Mouse (Mus musculus) NIH3T3 (cell line): ENCODE measurements at regions not wholly inside any gene's neighbourhood (a gene's known extent, or its start where the extent isn't known, plus 50 kb on each side); places are given as distances from the start of the nearest gene placed in this dataset.

Experiments
- DNase-seq: peaks from one replicate; pipeline ENCODE4 v3.0.0-alpha.2; 2012; ENCODE audit warnings: low read depth

DNA sequence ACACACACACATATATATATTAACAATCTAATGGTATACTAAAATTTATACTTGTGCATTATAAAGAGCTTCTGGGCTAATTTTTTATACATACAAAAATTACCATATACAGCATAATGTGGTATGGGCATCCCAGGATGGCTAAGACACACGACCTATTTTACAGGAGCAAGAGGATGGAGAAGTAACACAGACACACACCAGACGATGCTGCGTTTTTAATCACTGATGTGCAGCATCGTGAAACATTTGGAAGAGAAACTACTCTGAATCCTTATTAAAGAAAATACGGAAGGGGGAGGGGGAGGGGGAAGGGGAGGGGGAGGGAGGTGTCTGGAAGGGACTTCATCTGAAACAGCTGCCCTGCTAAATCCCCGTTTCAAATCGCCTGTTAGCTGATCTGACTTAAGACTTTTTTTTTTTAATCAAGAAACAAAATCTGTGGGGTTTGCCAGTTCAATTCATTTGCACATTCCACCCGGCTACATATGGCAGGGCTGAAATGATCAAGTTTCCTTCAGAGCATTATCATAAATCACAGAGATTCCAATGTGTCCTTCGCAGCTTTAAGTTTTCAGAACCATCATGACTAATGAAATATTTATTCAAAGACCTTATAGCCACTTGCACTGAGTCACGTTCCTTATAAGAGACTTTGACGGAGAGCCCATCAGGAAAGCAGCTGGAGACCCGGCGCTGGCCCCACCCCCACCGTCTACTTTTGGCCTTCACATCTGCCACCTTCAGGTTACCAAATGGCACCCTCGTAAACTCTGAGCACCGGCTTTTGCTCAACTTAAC lies 89.4 kb upstream of the Rnd3 start:
- peak; percentile 82 for DNase-seq

DNA sequence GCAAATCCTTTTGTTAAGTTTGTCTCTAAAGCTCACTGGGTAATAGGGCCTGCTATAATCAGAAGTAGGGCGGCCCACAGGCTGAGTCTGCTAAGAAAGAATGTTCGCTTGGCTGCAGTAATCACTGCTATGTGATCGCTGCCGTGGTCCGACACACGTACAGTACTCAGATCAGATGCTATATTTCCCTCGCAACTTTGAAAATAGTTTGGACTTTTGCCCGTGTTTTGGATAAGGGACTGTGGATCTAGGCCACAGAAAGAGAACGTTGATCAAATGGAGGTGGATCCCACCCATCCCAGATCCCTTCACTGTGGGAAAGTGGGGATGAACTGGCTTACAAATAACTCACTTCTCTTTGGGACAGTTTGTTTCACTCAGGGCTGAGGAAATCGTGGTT lies 88.5 kb upstream of the Rnd3 start:
- DNase-seq = peak; percentile 52

- DNase-seq = no peak
These were observed 87.9 kb upstream of the Rnd3 start for GRCm38 (mm10) chr2:51236852-51237251.

DNA sequence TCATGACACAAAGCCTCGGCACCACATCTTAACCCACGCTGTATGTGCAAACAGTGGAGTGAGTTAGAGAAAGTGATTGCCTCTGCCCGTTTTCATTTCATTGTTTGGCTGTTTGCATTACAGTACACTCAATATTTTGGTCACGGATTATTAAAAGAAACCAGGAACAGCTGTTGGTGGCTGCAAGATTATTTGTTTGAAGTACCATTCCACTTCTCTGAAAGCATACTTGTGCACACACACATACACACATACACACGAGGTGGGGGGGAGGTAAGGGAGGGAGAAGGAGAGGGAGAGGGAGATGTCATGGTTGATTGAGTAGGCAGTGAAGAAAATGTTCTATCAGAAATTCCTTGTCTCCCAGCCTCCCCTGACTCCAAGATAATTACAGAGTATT lies 85.5 kb upstream of the Rnd3 start:
- DNase-seq = peak; percentile 48

- DNase-seq = peak; percentile 30
These were observed 73.9 kb upstream of the Rnd3 start for GRCm38 (mm10) chr2:51222851-51223250.

GRCm38 (mm10) chr2:51219714-51220113 lies 70.8 kb upstream of the Rnd3 start:
- peak; percentile 80 for DNase-seq

DNA sequence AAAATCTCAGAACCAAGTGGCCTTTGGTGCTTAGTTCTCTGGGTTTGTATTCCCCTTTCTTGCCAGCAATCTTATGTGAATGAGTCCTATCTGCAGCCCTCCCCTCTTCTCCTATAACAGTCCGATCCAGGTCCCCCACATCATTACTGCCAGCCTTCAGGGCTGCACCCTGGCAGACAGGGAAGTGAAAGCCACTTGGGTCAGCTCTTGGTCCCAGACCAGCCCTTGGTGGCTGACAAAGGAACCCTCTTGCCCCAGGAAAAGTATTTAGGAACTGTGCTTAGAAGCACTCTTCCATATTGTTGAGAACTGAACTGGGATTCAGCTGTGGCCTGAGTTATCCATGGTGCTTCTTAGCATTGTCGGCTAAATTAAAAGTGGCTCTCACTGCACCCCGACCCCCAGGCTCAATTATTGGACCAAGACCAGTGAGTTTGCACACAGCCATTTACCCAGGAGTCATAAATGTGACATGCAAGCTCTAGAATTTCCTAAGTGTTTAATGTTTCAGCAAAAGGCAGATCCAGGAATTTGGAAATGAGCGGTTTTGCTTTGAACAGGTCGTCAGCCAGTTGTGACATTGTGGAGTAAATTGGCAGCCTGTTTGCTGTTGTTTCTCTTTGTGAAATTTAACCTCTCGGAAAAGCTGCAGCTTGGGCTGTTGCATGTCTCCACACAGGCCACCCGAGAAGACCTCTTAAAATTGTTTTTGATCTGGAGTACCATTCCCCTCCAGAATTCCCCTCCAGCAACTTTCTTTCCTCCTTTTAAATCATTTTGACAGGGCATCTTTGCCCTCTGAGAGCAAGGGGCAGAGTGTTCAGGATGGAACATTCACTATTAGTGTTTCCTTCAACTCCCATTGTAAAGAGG lies 58.5 kb upstream of the Rnd3 start:
- no peak for DNase-seq

GRCm38 (mm10) chr2:51206332-51206731 lies 57.4 kb upstream of the Rnd3 start:
- no peak for DNase-seq
